Mouse (Mus musculus) testis, adult 2 months (tissue): Measurements from ENCODE around the gene Wdfy2.
A peak's percentile ranks its signal among the peaks of the same experiment; 100 is the strongest.

Source experiments
- CTCF ChIP-seq: fragments of 200-500 bp; IDR thresholded peaks from 2 replicates; pipeline ENCODE4 v1.5.1; 2012; ENCODE audit warnings: low read depth, mild to moderate bottlenecking, inconsistent platforms, low read length, moderate library complexity; ENCODE audit not compliant: control insufficient read depth, insufficient read depth, insufficient replicate concordance
- POLR2A ChIP-seq: fragments of 200-500 bp; IDR thresholded peaks from 2 replicates; pipeline ENCODE4 v1.6.1; 2012; ENCODE audit warnings: low read depth, mild to moderate bottlenecking, inconsistent platforms, low read length, moderate library complexity; ENCODE audit not compliant: control insufficient read depth

GRCm38 (mm10) chr14:62975046-62975445, 137.6 kb downstream of the Wdfy2 start:
- TF ChIP-seq POLR2A (no peak), CTCF (peak; percentile 25; the same call in 1 of the 2 replicates)
